Mouse (Mus musculus): Measurements from ENCODE around the gene Foxn1. TPM values are rescaled to one million over a fixed set of nuclear protein-coding genes. Genes with fewer than 3 reads are reported as not detected.

Foxn1 gene
- not detected in 2 replicates for polyA plus RNA-seq (2015; fragmentation: Nextera tagmentation; extraction: Ambion mirVana)

GRCm38 (mm10) chr11:78386508-78387043 lies at the start of gene Foxn1:
TSS of gene Foxn1 (minus strand) at chr11:78386558.
- 87% methylated on average over 14 of the region's 14 CpGs for WGBS
- ATAC-seq (replicated peaks), result no peak
- H3K27ac ChIP-seq, result no peak within 1 kb of the TSS
- H3K9ac ChIP-seq, result no peak within 1 kb of the TSS
- H3K36me3 ChIP-seq (replicated peaks), result no peaks in the 10 kb centered on the region
- H3K27me3 ChIP-seq (replicated peaks), result no peaks in the 10 kb centered on the region
- no peak within 1 kb of the TSS for H3K4me2 ChIP-seq
- H3K9me3 ChIP-seq, result no peaks in the 10 kb centered on the region
- H3K4me1 ChIP-seq, result no peaks in the 10 kb centered on the region
- H3K4me3 ChIP-seq, result no peak within 1 kb of the TSS

- Histone ChIP-seq H3K4me1 (no peaks in the 10 kb centered on the region), H3K27ac (no peak overlapping the region), H3K4me3 (no peak overlapping the region), H3K9me3 (no peaks in the 10 kb centered on the region), H3K36me3 (replicated peaks) (no peaks in the 10 kb centered on the region), H3K4me2 (no peak overlapping the region), H3K27me3 (replicated peaks) (no peaks in the 10 kb centered on the region), H3K9ac (no peak overlapping the region)
- no peak for ATAC-seq (replicated peaks)
- WGBS, result 9% methylated on average over 19 of the region's 19 CpGs
Measured at GRCm38 (mm10) chr11:78435776-78436349, 49.5 kb upstream of the Foxn1 start.

- H3K27me3 ChIP-seq (replicated peaks), result no peaks in the 10 kb centered on the region
- 75% methylated on average over 4 of the region's 4 CpGs for WGBS
- H3K9me3 ChIP-seq, result no peaks in the 10 kb centered on the region
- ATAC-seq (replicated peaks), result no peak
- no peaks in the 10 kb centered on the region for H3K4me1 ChIP-seq
- no peak overlapping the region for H3K4me2 ChIP-seq
- H3K27ac ChIP-seq, result no peak overlapping the region
- H3K9ac ChIP-seq, result no peak overlapping the region
- no peak overlapping the region for H3K4me3 ChIP-seq
- H3K36me3 ChIP-seq (replicated peaks), result no peaks in the 10 kb centered on the region
Measured at GRCm38 (mm10) chr11:78434052-78434451, 47.7 kb upstream of the Foxn1 start.

GRCm38 (mm10) chr11:78431176-78431575 lies 44.8 kb upstream of the Foxn1 start:
- Histone ChIP-seq H3K9me3 (no peaks in the 10 kb centered on the region), H3K4me3 (no peak overlapping the region), H3K27ac (no peak overlapping the region), H3K27me3 (replicated peaks) (no peaks in the 10 kb centered on the region), H3K9ac (no peak overlapping the region), H3K4me1 (no peaks in the 10 kb centered on the region), H3K36me3 (replicated peaks) (no peaks in the 10 kb centered on the region), H3K4me2 (no peak overlapping the region)
- no peak for ATAC-seq (replicated peaks)
- WGBS, result 89% methylated on average over 10 of the region's 10 CpGs

- Histone ChIP-seq H3K4me1 (no peaks in the 10 kb centered on the region), H3K9ac (no peak overlapping the region), H3K27me3 (replicated peaks) (no peaks in the 10 kb centered on the region), H3K4me3 (no peak overlapping the region), H3K9me3 (no peaks in the 10 kb centered on the region), H3K4me2 (no peak overlapping the region), H3K36me3 (replicated peaks) (no peaks in the 10 kb centered on the region), H3K27ac (no peak overlapping the region)
- no peak for ATAC-seq (replicated peaks)
- WGBS, result 57% methylated on average over 11 of the region's 11 CpGs
Measured at GRCm38 (mm10) chr11:78430195-78430878, 44.0 kb upstream of the Foxn1 start.

GRCm38 (mm10) chr11:78428309-78428708 lies 42.0 kb upstream of the Foxn1 start:
- H3K36me3 ChIP-seq (replicated peaks), result no peaks in the 10 kb centered on the region
- no peak overlapping the region for H3K27ac ChIP-seq
- ATAC-seq (replicated peaks), result no peak
- no peak overlapping the region for H3K4me2 ChIP-seq
- H3K9me3 ChIP-seq, result no peaks in the 10 kb centered on the region
- no peak overlapping the region for H3K9ac ChIP-seq
- no peaks in the 10 kb centered on the region for H3K27me3 ChIP-seq (replicated peaks)
- H3K4me1 ChIP-seq, result no peaks in the 10 kb centered on the region
- no peak overlapping the region for H3K4me3 ChIP-seq
- WGBS, result 71% methylated on average over 5 of the region's 5 CpGs

GRCm38 (mm10) chr11:78427655-78428054 lies 41.3 kb upstream of the Foxn1 start:
- ATAC-seq (replicated peaks), result no peak

GRCm38 (mm10) chr11:78425572-78425971 lies 39.2 kb upstream of the Foxn1 start:
- H3K9ac ChIP-seq, result no peak overlapping the region
- no peak overlapping the region for H3K27ac ChIP-seq
- no peaks in the 10 kb centered on the region for H3K4me1 ChIP-seq
- no peak overlapping the region for H3K4me3 ChIP-seq
- no peaks in the 10 kb centered on the region for H3K9me3 ChIP-seq
- H3K27me3 ChIP-seq (replicated peaks), result no peaks in the 10 kb centered on the region
- H3K36me3 ChIP-seq (replicated peaks), result no peaks in the 10 kb centered on the region
- 87% methylated on average over 1 of the region's 1 CpGs for WGBS
- no peak for ATAC-seq (replicated peaks)
- H3K4me2 ChIP-seq, result no peak overlapping the region

More at GRCm38 (mm10) chr11:78427655-78428054, 41.3 kb upstream of the Foxn1 start:
- Histone ChIP-seq H3K4me2 (no peak overlapping the region), H3K4me1 (no peaks in the 10 kb centered on the region), H3K36me3 (replicated peaks) (no peaks in the 10 kb centered on the region), H3K9me3 (no peaks in the 10 kb centered on the region), H3K9ac (no peak overlapping the region), H3K27me3 (replicated peaks) (no peaks in the 10 kb centered on the region), H3K27ac (no peak overlapping the region), H3K4me3 (no peak overlapping the region)
- WGBS, result 99% methylated on average over 6 of the region's 6 CpGs

- Histone ChIP-seq H3K4me2 (no peak overlapping the region), H3K27me3 (replicated peaks) (no peaks in the 10 kb centered on the region), H3K4me1 (no peaks in the 10 kb centered on the region), H3K9ac (no peak overlapping the region), H3K27ac (no peak overlapping the region), H3K36me3 (replicated peaks) (no peaks in the 10 kb centered on the region), H3K9me3 (no peaks in the 10 kb centered on the region), H3K4me3 (no peak overlapping the region)
- WGBS, result 77% methylated on average over 2 of the region's 2 CpGs
- no peak for ATAC-seq (replicated peaks)
Measured at GRCm38 (mm10) chr11:78424352-78424751, 38.0 kb upstream of the Foxn1 start.

GRCm38 (mm10) chr11:78422055-78422819 lies 35.9 kb upstream of the Foxn1 start, which contains the start of gene Slc13a2:
TSS of gene Slc13a2 (minus strand) at chr11:78422217.
- Histone ChIP-seq H3K9me3 (no peaks in the 10 kb centered on the region), H3K4me1 (no peaks in the 10 kb centered on the region), H3K4me2 (no peak within 1 kb of the TSS), H3K4me3 (no peak within 1 kb of the TSS), H3K27ac (no peak within 1 kb of the TSS), H3K27me3 (replicated peaks) (no peaks in the 10 kb centered on the region), H3K9ac (no peak within 1 kb of the TSS), H3K36me3 (replicated peaks) (no peaks in the 10 kb centered on the region)
- WGBS, result 34% methylated on average over 13 of the region's 13 CpGs
- no peak for ATAC-seq (replicated peaks)

GRCm38 (mm10) chr11:78421201-78422009 lies 35.0 kb upstream of the Foxn1 start:
- no peak for ATAC-seq (replicated peaks)
- no peak overlapping the region for H3K4me3 ChIP-seq
- 73% methylated on average over 13 of the region's 13 CpGs for WGBS
- H3K27me3 ChIP-seq (replicated peaks), result no peaks in the 10 kb centered on the region
- H3K9ac ChIP-seq, result no peak overlapping the region
- no peaks in the 10 kb centered on the region for H3K36me3 ChIP-seq (replicated peaks)
- no peaks in the 10 kb centered on the region for H3K4me1 ChIP-seq
- H3K9me3 ChIP-seq, result no peaks in the 10 kb centered on the region
- no peak overlapping the region for H3K4me2 ChIP-seq
- H3K27ac ChIP-seq, result no peak overlapping the region
